Comparison of ENCODE assay signal across 8 mouse cellular contexts in the genomic region with DNA sequence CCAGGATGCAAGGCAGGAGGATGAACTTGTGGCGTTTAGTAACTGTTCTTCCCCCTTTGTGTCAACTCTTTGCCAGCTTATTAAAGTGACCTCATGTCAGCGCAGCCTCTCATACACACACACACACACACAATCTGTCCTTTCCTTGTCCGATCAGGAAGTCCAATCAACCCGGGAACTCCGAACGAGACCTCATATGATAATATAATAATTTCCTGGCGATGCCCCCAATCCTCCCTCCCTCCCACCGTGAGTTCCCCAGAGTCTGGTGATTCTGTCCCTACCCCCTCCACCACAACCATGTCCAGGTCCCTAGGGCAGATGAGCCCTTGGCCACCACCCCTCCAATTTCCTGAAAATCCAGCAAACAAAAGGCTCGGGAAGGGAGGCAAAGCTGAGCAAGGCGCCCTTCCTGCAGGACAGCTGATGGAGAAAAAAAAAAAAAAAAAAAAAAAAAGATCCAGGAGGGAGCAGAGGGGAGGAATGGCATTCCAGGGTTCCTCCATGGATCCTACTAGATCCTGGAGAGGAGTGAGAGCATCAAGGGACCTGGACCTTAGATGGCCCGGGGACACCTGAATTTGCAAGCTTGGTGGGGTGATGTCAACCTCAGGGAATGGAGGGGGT. TPM values are rescaled to one million over a fixed set of nuclear protein-coding genes. Genes with fewer than 3 reads are reported as not detected.
DNase-seq lines count a peak whose midpoint lies in the region; ATAC-seq and TF ChIP-seq lines count a peak whose summit lies in the region.

No protein-coding gene starts in this region.

- H3K9me3 ChIP-seq in embryonic facial prominence, embryonic 15.5 days (replicated peaks), result no peaks in the 10 kb centered on the region
- 0 out of 2 replicates have a peak, but pooled peaks cover under 1% of the 10 kb centered on the region for H3K9me3 ChIP-seq in heart, embryonic 16.5 days (replicated peaks; ENCODE audit: control insufficient read depth, low read length)
- no peaks in the 10 kb centered on the region for H3K9me3 ChIP-seq in midbrain, embryonic 12.5 days

- no peak for TF ChIP-seq POLR2A in testis, adult 2 months (IDR thresholded peaks at IDR 0.05; ENCODE audit: control insufficient read depth, low read depth, low read length)

- peaks cover 13% of the 10 kb centered on the region for H3K4me1 ChIP-seq in testis, adult 2 months (ENCODE audit: control insufficient read depth, insufficient read depth, low read length)
- H3K4me1 ChIP-seq in embryonic facial prominence, embryonic 15.5 days, result peaks cover 13% of the 10 kb centered on the region
- peaks cover 14% of the 10 kb centered on the region for H3K4me1 ChIP-seq in heart, embryonic 16.5 days (ENCODE audit: control insufficient read depth, insufficient read depth, low read length)
- H3K4me1 ChIP-seq in midbrain, embryonic 12.5 days, result peaks cover 14% of the 10 kb centered on the region

- H3K27ac ChIP-seq in testis, adult 2 months (ENCODE audit: control insufficient read depth, insufficient read depth, low read depth, low read length), result peak overlapping the region; percentile 72
- peak overlapping the region; percentile 89 for H3K27ac ChIP-seq in embryonic facial prominence, embryonic 15.5 days (replicated peaks)
- peak overlapping the region; percentile 91 for H3K27ac ChIP-seq in heart, embryonic 16.5 days (ENCODE audit: low read length)
- H3K27ac ChIP-seq in midbrain, embryonic 12.5 days (replicated peaks), result peak overlapping the region; percentile 82

- no peaks in the 10 kb centered on the region for H3K36me3 ChIP-seq in testis, adult 2 months (ENCODE audit: control insufficient read depth, insufficient read depth, low read length)
- no peaks in the 10 kb centered on the region for H3K36me3 ChIP-seq in embryonic facial prominence, embryonic 15.5 days
- H3K36me3 ChIP-seq in heart, embryonic 16.5 days (ENCODE audit: control insufficient read depth, insufficient read depth), result no peaks in the 10 kb centered on the region
- no peaks in the 10 kb centered on the region for H3K36me3 ChIP-seq in midbrain, embryonic 12.5 days

- peak overlapping the region; percentile 82 for H3K4me3 ChIP-seq in testis, adult 2 months (ENCODE audit: control insufficient read depth, low read depth, low read length)
- H3K4me3 ChIP-seq in embryonic facial prominence, embryonic 15.5 days (replicated peaks), result peak overlapping the region; percentile 45
- peak overlapping the region; percentile 55 for H3K4me3 ChIP-seq in heart, embryonic 16.5 days (ENCODE audit: low read length)
- peak overlapping the region; percentile 40 for H3K4me3 ChIP-seq in midbrain, embryonic 12.5 days

- 1% methylated on average over 11 of the region's 11 CpGs for WGBS in embryonic facial prominence, embryonic 15.5 days
- WGBS in heart, embryonic 16.5 days, result 2% methylated on average over 11 of the region's 11 CpGs
- 4% methylated on average over 11 of the region's 11 CpGs for WGBS in midbrain, embryonic 12.5 days

- peak overlapping the region; percentile 51 for H3K9ac ChIP-seq in embryonic facial prominence, embryonic 15.5 days
- peak overlapping the region; percentile 74 for H3K9ac ChIP-seq in heart, embryonic 16.5 days (ENCODE audit: low read length)
- H3K9ac ChIP-seq in midbrain, embryonic 12.5 days (replicated peaks), result peak overlapping the region; percentile 68

- no peak for DNase-seq in testis, postnatal 14 days (ENCODE audit: low spot score)
- DNase-seq in kidney, postnatal 4 days, result peak; percentile 64 to 74
- no peak for DNase-seq in layer of hippocampus, adult 9-11 months
- DNase-seq in thymus, postnatal 4 days, result no peak

- peak; percentile 25 for ATAC-seq in embryonic facial prominence, embryonic 15.5 days (ENCODE audit: insufficient number of reproducible peaks, low FRiP score, low TSS enrichment, low read depth)
- peak; percentile 42 for ATAC-seq in heart, embryonic 16.5 days (replicated peaks; ENCODE audit: extremely low read depth, insufficient read depth, low FRiP score)
- peak; percentile 17; the same call in 1 of the 2 replicates for ATAC-seq in midbrain, embryonic 12.5 days (ENCODE audit: low FRiP score, low read depth)

- H3K27me3 ChIP-seq in testis, adult 2 months (ENCODE audit: control insufficient read depth, insufficient read depth, low read length), result no peaks in the 10 kb centered on the region
- no peaks in the 10 kb centered on the region for H3K27me3 ChIP-seq in embryonic facial prominence, embryonic 15.5 days
- no peaks in the 10 kb centered on the region for H3K27me3 ChIP-seq in heart, embryonic 16.5 days (ENCODE audit: control insufficient read depth, insufficient read depth, low read length)
- 0 out of 2 replicates have a peak, but pooled peaks cover 5% of the 10 kb centered on the region for H3K27me3 ChIP-seq in midbrain, embryonic 12.5 days

- H3K4me2 ChIP-seq in embryonic facial prominence, embryonic 15.5 days (replicated peaks), result peak overlapping the region; percentile 76
- H3K4me2 ChIP-seq in heart, embryonic 16.5 days (ENCODE audit: low read depth, low read length), result peak overlapping the region; percentile 75
- H3K4me2 ChIP-seq in midbrain, embryonic 12.5 days (replicated peaks), result peak overlapping the region; percentile 78

- no peak for TF ChIP-seq CTCF in testis, adult 2 months (IDR thresholded peaks at IDR 0.05; ENCODE audit: control insufficient read depth, insufficient read depth, insufficient replicate concordance, low read depth, low read length)

RNA-seq across cellular contexts. Expression of a gene that starts 5.4 kb away (rescaled TPM):
- polyA plus RNA-seq in testis, adult 2 months (2012; rRNA removed), result 3.6 and 4.4 TPM in 2 replicates
- polyA plus RNA-seq in embryonic facial prominence, embryonic 15.5 days (2015; fragmentation: Nextera tagmentation; extraction: Ambion mirVana), result 14.8 and 16.3 TPM in 2 replicates
- 7.7 and 8.5 TPM in 2 replicates for polyA plus RNA-seq in heart, embryonic 16.5 days (2015; fragmentation: Nextera tagmentation; extraction: Ambion mirVana)
- polyA plus RNA-seq in midbrain, embryonic 12.5 days (2016; fragmentation: Nextera tagmentation; extraction: Ambion mirVana), result 22.7 and 22.9 TPM in 2 replicates

RNA-seq across cellular contexts. Expression of a gene that starts 11.1 kb away (rescaled TPM):
- 1.8 and 2.7 TPM in 2 replicates for polyA plus RNA-seq in testis, adult 2 months (2012; rRNA removed)
- polyA plus RNA-seq in embryonic facial prominence, embryonic 15.5 days (2015; fragmentation: Nextera tagmentation; extraction: Ambion mirVana), result 60.2 and 66.1 TPM in 2 replicates
- polyA plus RNA-seq in heart, embryonic 16.5 days (2015; fragmentation: Nextera tagmentation; extraction: Ambion mirVana), result 32.1 and 36.4 TPM in 2 replicates
- polyA plus RNA-seq in midbrain, embryonic 12.5 days (2016; fragmentation: Nextera tagmentation; extraction: Ambion mirVana), result 27.0 and 28.9 TPM in 2 replicates

RNA-seq across cellular contexts. Expression of a gene that starts 24.6 kb away (rescaled TPM):
- 4.1 and 5.2 TPM in 2 replicates for polyA plus RNA-seq in testis, adult 2 months (2012; rRNA removed)
- polyA plus RNA-seq in embryonic facial prominence, embryonic 15.5 days (2015; fragmentation: Nextera tagmentation; extraction: Ambion mirVana), result 112 and 117 TPM in 2 replicates
- 43.1 and 49.7 TPM in 2 replicates for polyA plus RNA-seq in heart, embryonic 16.5 days (2015; fragmentation: Nextera tagmentation; extraction: Ambion mirVana)
- polyA plus RNA-seq in midbrain, embryonic 12.5 days (2016; fragmentation: Nextera tagmentation; extraction: Ambion mirVana), result 34.9 and 43.3 TPM in 2 replicates

RNA-seq across cellular contexts. Expression of a gene that starts 31.3 kb away (rescaled TPM):
- 174 and 178 TPM in 2 replicates for polyA plus RNA-seq in testis, adult 2 months (2012; rRNA removed)
- polyA plus RNA-seq in embryonic facial prominence, embryonic 15.5 days (2015; fragmentation: Nextera tagmentation; extraction: Ambion mirVana), result 124 TPM in 2 replicates
- polyA plus RNA-seq in heart, embryonic 16.5 days (2015; fragmentation: Nextera tagmentation; extraction: Ambion mirVana), result 94.5 and 97.0 TPM in 2 replicates
- polyA plus RNA-seq in midbrain, embryonic 12.5 days (2016; fragmentation: Nextera tagmentation; extraction: Ambion mirVana), result 178 and 180 TPM in 2 replicates

RNA-seq across cellular contexts. Expression of a gene that starts 44.3 kb away (rescaled TPM):
- 1.6 and 1.7 TPM in 2 replicates for polyA plus RNA-seq in testis, adult 2 months (2012; rRNA removed)
- 10.9 and 11.0 TPM in 2 replicates for polyA plus RNA-seq in embryonic facial prominence, embryonic 15.5 days (2015; fragmentation: Nextera tagmentation; extraction: Ambion mirVana)
- polyA plus RNA-seq in heart, embryonic 16.5 days (2015; fragmentation: Nextera tagmentation; extraction: Ambion mirVana), result 8.5 TPM in 2 replicates
- polyA plus RNA-seq in midbrain, embryonic 12.5 days (2016; fragmentation: Nextera tagmentation; extraction: Ambion mirVana), result 7.9 and 8.0 TPM in 2 replicates

Comparison
In these comparisons a context has a peak if more than half of its experiments do, and no peak if none do; other contexts are left out.
1. DNase-seq: peak in kidney, postnatal 4 days (2 of 2); none in testis, postnatal 14 days (single experiment), layer of hippocampus, adult 9-11 months (single experiment) and thymus, postnatal 4 days (single experiment).
2. Peak in every context shown above with its lines, with median percentiles within 50 percentile points of each other: H3K27ac ChIP-seq, H3K4me3 ChIP-seq, ATAC-seq, H3K4me2 ChIP-seq and H3K9ac ChIP-seq.